Mouse (Mus musculus): ENCODE measurements around the gene Robo4.

Robo4 gene

DNA sequence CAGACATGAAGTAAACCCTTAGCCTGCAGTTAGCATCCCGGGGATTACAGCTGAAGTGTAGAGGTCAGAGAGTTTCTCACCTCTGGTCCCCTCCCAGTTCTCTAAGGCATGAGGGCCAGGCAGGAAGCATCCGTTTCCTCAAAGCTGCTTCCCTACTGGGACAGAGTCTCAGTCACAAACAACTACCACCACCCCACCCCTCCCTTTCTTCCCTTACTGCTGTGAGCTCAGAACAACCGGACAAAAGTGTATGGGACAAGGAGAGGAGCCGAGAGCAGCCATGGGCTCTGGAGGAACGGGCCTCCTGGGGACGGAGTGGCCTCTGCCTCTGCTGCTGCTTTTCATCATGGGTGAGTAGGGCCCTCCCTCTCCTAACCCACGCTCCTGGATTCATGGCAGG lies at the start of gene Robo4:
Gene Robo4, plus strand, starts transcription at position 96 of the 400 bp plus-strand sequence.
- in situ Hi-C loops (cut with MboI), result no loop called here

DNA sequence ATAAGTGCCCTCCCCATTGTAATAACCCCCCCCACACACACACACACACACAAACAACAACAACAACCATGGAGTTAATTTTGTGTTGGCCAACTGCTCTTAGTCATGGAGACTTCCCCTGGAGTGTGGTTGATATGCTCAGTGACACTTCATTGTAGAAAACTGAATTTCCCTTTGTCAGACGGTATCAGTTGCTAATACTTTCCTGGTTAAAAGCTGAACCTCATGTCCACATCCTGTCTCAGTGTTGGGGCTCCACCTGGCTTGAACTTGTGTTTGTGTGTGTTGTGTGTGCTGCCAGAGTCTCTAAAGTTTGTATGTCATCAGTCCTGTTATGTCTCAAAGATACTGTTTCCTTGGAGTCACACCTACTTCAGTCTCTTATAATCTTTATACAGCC lies 47.2 kb upstream of the Robo4 start:
- in situ Hi-C loops (cut with MboI), result no loop called here

DNA sequence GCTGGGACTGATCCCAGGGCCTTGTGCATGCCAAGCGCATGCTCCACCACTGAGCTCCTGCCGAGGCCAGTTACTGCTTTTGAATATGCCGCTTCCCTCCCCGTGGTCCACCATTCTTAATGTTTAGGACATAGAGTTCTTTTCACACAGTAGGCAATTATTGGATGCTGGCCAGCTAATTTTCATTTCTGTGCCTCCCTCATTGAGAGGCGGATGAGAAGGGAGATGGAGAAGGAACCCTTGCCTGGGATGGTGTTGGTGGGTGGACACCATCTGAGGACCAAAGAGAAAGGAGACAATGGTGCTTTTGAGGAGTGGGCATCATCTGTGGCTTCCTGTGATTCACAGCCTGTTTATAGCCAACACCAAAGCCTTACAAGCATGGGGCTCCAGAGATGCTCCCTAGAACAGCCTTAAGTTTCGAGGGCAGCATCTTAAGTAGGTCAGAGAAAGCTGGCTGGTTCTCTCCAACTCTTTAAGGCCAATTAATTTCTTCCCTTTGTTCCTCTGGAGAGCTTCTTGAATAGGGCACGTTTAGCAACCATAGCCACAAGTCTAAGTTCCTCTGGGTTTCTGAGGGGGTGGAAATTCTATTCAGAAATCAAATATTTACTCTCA lies 42.9 kb upstream of the Robo4 start:
- in situ Hi-C loops (cut with MboI), result no loop called here

DNA sequence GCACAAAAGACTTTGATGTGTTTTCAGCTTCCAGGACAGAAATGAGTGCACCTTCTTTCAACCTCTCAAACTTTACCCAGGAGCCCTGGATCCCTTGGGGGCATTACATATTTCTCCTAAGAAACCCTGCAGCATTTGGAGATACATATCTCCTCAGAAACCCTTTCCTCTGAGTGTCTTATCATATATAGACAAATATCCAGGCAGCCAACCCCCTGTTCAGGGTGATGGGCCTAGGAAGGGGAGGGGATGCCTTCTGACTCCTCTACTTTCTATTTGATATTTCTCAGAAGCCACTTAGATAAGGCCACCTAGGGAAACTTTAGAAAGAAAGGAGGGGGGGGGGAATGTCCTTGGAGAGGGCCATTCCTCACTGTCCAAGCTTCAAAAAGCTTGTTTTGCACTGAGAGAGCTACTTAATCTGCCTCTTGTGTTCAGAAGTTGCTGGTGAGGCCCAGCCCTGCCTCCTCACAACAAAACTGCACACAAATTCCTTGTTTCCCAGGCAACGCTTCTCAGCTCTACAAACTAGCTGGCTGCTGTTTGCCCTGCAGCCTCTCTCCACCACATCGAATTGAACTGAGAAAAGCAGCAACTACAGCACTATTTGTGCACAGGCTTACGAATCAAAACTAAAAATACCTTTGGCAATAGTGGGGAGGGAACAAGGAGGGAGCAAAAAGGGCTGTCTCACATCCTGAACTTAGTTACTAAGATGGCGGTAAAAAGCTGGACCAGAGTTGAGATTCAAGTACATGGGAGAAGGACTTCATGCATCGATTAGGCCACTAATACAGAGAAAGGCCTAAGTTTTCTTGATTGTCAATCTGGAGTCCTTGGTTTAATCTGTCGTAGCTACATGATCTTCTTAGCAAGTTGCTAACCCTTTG lies 42.1 kb upstream of the Robo4 start:
- in situ Hi-C loops (cut with MboI), result no loop called here

DNA sequence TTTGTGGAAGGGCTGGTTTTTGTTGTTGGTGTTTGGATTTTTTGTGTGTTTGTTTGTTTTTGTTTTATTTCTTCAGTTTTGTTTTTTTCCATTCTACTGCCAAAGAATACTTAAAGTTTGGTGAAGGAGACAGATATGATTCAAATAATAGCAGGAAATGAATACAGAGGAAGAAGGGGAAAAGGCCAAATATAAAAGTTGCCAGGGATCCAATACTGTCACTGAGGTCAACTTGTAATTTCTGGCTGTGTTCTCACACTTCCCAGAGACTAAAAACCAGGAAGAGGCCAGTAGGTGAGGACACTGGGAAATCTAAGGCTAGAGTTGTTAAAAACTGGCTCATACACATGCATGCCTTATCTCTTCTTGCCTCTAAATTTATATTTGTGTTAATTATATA lies 39.6 kb upstream of the Robo4 start:
- in situ Hi-C loops (cut with MboI), result no loop called here

DNA sequence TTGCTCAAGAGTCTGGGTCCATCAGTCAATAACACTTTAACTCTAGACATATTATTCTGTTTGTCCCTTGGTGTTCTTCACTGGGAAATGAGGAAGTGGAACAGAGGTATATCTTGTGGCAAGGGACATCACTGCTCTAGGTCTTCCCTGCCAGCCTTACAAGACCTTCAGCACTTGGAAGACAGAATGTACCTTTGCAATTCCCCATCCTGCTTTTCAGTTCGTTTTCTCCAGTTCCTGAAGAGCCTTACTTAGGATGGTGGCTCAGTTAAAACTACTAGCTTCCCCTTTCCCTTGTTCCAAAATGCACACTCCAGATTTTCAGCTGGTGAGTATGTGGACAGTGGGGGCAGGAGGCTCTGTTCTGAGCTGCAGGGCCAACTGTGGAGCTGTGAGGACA lies 38.8 kb upstream of the Robo4 start:
- in situ Hi-C loops (cut with MboI), result no loop called here

DNA sequence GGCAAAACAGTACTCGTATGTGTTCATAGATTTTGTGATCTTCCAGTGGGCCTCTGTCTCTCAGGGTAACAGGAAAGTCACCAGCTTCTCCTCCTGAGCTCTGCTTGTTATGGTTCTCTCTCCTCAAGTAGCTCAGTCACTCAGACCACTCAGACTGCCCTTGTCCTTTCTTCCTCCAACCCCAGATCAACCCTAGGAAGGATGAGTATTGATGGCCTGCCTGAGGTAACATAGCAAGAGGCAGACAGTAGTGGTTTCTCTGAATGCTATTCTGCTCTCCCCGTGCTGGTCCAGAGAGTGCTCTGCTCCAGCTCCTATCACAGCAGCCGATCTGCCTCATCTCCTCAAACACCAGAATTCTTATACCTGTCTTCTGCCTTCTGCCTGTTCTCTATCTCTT lies 38.1 kb upstream of the Robo4 start:
- in situ Hi-C loops (cut with MboI), result no loop called here

DNA sequence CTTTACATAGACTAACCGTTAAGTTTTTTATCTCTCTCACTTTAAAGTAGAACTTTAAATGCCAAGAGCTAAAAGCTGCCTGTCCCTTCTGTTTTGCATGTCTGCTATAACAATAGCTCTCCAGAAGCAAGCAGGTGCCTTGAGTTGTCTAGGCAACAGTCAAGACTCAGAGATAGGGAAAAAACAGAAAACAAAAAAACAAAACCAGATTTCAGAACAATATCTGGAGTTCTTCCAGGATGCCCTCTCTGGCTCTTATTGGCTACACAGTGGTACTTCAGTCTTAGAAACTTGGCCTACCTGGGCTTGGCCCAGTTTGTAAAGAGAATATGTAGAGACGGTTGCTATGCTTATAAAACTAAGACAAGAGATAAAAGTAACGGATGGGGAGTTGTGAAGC lies 37.3 kb upstream of the Robo4 start:
- in situ Hi-C loops (cut with MboI), result no loop called here

DNA sequence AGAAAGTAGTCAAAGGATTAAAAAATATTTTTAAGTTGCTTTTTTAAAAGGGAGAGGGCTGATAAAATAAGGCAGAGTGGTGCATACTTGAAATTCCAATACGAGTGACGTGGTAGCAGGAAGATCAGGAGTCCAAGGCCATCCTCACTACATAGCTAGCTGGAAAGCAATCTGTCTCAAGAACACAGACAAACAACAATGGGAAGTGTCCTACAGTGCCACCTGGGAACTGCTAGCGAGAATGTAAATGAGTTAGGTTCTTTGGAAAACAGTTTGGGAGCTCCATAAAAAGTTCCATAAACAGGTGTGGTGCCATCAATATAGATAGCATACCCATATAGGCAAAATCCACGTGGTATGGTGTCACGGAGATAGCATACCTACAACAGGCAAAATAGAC lies 36.0 kb upstream of the Robo4 start:
- in situ Hi-C loops (cut with MboI), result no loop called here

DNA sequence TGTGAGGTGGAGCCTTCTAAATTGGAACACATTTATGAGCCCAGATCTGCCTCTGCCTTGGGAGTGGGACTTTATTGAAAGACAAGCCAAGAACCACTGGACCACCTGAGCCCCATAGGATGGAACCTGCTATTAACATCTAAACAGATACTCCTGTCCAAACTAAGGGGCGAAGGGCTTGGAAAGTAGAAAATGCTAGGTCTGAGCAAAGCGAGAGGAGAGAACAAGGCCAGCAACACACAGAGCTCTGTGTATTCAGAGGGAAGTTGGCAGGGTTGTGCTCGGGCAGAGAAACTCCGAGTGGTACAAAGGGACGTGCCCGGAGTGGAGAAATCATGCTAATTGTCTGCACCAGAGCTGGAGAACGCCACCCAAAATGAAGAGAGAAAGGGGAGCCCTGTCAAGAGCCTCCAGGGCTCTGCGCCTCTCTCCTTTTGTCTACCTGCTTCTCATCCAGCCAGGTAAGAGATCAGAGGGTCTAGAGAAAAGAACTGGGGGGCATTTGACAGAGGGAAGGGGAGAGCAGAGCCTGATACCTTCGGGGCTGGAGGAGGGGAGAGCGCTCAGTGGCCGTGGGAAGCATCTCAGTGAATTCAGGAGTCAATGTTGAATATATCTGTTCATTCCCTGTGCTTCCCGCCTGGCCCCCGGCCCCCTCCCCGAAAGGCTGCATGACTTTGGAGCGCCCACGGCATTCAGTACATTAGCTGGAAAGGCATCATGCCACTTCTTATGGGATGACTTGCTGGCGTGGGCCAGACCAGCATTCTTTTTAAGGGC lies 34.2 kb upstream of the Robo4 start, which contains the start of gene Hepacam:
Gene Hepacam, plus strand, starts transcription at position 51 of the 780 bp plus-strand sequence.
- in situ Hi-C loops (cut with MboI), result no loop called here

DNA sequence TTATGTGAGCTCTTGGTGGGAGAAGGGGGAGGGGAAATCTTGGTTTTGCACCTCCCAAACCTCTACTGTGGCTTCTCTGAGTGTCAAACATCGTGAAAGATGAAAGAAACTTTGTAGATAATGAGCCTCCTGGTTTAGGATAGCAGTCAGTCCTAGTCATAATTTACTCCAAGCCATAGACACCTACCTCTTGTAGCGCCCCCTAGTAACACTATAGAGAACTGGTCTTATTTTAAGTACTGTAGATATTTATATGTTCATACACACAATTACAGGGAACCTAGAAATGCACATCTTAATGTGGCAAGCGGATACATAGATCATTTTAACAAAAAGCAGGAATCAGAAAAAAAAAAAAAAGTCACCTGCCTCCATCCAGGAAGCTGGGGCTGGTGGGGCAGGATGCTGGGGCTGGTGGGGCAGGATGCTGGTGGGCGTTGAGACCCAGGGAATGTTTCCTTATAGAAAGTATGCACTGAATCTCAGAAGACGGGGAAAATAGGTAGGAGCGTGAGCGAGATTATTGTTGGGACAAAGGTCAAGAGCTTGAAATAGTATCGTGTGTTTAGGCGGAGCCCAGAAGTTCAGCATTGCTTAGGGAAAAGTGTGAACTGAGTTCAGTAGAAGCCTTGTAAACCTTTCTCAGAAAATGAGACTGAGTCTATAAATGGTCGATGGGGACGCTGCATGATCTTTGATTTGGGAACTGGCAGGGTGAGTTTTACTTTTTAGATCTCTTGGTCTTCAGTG lies 33.4 kb upstream of the Robo4 start:
- in situ Hi-C loops (cut with MboI), result no loop called here

DNA sequence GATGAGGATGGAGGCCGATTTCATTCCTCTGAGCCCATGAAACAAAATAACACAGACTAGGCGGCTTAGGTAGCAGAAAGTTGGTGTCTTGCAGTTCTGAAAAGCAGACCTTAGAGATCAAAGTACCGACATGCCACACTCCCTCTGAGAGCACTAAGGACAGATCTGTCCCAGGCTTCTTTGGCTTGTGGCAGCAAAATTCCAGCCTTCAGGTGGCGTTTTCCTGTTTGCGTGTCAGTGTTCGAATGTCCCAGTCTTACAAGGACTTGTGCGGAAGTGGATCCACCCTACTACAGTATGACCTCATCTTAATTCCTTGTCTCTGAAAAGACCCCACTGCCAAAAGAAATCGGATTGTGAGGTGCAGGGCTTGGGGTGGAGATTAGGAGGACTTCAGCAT lies 32.8 kb upstream of the Robo4 start:
- in situ Hi-C loops (cut with MboI), result no loop called here

DNA sequence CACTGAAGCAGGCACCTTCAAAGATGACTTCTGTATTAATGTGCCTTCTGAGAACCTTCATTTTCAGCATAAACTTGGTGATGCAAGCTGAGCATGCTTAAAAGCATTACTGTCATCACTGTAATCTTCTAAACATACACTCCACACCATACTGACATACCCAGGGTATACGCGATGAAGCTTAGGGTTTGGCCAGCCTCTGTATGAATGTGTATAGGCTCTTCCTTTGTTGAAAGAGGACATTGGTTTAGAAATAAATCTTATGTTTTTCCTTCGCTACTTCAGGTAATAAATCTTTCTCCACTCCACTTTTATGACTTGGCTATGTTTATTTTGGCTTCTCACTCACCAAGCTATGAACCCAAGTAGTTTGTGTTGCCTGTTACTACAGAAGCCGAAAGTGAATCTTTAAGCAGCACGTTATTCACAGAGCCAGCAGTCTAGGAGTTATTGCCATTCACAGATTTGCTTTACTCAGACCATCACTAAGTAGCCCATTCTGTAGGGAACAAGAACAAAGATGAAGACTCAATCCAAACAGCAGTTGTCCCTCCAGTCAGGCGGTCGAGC lies 30.4 kb upstream of the Robo4 start:
- in situ Hi-C loops (cut with MboI), result no loop called here

DNA sequence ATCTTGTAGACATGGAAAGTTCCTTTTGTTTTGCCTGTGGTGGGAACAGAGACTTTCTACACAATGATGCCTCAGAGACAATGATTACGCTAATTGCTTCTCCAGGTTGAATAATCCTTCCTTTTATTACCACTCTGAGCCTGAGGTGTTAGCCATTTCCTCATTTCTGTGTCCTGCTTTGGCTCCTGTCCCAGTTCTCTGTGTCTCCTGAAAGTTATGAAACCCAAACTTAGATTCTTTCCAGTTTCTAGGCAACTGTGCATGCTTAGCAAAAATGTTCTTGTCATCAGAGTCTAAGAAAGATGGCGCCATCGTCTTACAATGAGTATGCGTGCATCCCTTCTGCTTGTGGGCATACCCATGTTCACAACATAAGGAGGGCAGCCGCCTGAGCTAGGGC lies 26.0 kb upstream of the Robo4 start:
- in situ Hi-C loops (cut with MboI), result no loop called here

DNA sequence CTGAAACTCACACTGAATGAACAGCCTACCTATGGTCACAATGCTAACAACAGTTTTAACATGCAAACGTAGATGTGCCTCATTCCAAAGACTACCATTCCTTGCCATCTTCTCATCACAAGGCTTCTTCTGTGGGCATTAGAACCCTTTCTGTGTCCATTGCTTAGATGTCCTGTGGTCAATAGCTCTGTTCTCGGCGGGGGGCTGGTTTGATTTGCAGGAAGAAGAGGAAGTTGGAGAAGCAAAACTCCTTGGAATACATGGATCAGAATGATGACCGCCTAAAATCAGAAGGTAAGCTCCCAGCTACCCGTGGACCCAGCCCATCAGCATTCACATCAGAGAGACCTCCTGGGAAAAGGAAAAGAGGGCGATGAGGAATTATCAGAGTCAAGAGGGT lies 18.5 kb upstream of the Robo4 start:
- in situ Hi-C loops (cut with MboI), result no loop called here

DNA sequence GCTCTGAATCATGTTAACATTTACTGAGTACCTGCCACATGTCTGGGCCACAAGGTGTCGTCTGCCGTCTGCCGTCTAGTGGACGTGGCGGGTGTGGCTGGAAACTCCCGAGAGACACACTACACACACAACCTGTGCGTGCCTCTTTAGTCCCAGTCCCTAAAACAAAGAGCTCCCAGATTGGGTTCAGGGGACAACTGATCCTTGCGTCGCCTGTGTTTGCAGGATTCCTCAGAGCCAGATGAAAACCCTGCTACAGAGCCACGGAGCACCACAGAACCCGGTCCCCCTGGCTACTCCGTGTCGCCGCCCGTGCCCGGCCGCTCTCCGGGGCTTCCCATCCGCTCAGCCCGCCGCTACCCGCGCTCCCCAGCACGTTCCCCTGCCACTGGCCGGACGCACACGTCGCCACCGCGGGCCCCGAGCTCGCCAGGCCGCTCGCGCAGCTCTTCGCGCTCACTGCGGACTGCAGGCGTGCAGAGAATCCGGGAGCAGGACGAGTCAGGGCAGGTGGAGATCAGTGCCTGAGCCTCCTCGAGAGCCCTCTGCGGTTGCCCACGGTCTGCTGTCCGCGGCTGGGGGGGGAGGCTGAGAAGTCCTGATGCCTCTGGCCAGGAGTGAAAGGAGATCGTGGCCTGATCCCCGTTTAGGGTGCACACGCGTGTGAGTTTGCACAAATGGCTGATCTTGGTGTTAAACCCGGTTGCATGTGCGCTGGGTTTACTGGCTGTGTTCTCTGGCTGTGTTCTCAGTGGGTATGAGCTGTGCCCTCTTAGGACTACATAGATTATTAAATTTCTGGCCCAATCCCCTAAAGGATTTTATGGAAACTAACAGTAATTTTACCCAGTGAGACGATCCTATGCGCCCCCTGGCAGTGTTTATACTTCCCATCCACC lies 17.2 kb upstream of the Robo4 start:
- in situ Hi-C loops (cut with MboI), result no loop called here

DNA sequence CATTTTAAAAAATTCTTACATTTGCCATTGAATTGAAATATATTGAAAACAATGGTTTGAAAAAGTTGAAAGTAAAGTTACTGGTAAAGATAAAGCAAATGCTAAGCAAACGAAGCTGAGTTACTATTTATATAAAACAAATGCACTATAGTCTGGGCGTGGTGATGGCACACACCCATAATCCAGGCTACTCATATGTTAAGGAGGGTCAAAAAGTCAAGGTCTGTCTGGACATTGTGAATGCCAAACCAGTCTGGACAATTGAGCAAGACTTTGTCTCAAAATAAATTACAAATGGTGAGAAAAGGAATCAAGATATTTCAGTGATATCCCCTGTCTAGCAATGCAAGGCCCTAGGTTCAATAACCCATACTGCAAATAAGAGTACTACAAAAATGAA lies 10.8 kb upstream of the Robo4 start:
- in situ Hi-C loops (cut with MboI), result no loop called here

DNA sequence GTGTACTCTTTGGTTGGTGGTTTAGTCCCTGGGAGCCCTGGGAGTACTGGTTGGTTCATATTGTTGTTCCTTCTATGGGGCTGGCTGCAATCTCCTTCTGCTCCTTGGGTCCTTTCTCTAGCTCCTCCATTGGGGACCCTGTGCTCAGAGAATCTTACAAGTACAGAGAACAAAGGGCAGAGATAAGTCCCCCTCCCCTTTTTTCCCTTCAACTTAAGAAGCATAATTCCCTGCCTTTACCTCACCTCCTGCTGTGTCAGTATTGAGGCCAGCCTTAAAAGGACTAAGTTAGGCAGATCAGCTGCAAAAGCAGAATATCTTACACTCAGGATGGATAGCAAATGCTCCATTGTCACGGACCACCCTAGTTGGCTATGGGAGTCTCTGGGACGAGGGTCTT lies 9.6 kb upstream of the Robo4 start:
- in situ Hi-C loops (cut with MboI), result no loop called here

DNA sequence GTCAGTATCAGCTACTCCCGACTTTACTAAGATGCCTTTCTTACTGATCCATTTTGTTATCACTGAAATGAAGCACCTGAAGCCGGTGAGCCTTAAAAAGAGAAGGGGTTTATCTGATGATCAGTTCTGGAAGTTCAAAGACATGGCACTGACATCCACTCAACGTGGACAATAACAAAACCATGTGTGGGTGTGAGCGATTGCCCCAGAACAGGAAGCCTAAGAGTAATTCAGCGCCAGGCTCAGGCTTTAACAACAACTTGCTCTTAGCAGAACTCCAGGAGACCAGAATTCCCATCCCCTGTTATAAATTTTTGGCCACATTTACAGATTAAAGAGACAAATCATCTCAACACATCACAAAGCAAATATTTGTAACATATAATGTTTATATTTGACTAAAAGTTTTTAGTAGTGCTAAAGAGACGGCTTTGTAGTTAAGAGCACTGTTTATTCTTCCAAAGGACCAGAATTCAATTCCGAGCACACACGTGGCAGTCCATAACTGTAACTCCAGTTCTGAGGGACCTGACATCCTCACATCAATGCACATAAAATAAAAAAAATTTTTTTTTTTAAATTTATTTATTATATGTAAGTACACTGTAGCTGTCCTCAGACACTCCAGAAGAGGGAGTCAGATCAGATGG lies 8.1 kb upstream of the Robo4 start:
- in situ Hi-C loops (cut with MboI), result no loop called here

DNA sequence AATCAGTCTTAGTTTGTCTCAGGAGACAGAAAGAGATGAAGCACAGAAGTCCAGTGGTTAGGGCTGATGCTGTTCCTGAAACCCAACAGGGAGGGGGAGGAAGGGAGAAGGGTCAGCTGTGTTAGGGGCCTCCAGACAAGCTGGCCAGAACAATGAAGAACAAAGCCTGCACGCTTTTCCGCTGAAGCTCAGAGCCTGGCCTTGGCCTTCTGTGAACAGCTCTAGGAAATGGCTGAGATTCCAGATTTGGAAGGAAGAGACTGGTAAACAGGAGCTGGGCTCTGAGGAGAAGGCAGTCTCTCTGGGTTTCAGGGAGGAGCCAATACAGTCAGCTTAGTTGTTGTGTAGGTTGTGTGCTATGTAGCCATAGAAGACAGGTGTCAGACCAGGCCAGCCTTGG lies 1.1 kb upstream of the Robo4 start:
- in situ Hi-C loops (cut with MboI), result no loop called here

Measured in mature B cell (primary cell).